Mouse (Mus musculus): ENCODE results near the gene 1520401A03Rik. TPM values are rescaled to one million over a fixed set of nuclear protein-coding genes. Genes with fewer than 3 reads are reported as not detected.
A peak's percentile ranks its signal among the peaks of the same experiment; 100 is the strongest.

1520401A03Rik gene
- polyA plus RNA-seq, 1 experiment from 2014 or later = 0.61 TPM

DNA sequence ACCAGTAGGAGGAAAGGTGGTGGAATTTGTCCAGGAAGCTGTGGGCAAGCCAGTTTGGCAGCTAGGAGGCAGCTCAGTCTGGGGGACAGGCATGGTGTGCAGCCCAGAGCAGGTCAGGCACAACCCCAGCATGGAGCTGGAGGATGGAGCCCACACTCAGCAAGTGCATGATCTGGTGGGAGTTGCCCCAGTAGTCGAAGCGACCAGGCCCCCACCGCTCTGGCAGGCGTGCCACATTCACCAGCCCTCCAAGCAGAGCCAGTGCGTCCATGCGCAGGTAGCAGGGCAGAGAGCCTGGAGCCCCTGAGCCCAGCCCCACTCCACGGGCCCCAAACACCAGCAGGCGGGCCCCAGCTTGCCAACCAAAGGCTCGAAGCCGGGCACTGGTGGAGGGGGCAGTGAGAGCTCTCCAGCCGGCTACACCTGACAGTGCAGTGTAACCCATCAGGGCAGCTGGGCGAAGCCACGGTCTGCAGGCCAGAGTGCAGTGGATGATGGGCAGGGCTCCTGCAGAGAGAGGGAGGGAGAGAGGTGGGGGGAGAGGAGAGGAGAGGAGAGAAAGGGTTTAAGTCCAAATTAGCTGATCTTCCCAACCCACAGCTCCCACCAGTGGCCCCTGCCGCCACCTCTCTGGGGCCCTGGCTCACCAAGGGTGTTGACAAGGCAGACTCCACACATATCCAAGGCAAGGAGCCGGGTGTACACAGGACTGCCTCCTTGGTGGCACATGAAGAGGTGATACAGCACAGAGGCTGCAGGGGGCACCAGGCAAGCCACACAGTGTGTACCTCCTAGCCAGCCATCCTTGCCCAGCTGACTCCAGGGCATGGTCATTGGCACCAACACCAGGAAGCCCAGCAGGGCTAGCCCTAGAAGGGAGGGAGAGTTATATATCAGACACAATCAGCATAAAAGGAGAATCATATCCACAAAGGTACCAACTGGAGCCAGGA, 15.2 kb upstream of the 1520401A03Rik start:
- no peak overlapping the region for H3K4me2 ChIP-seq (replicated peaks; ENCODE audit: low read depth, low read length)
- H3K36me3 ChIP-seq (ENCODE audit: insufficient read depth, low read length) = peaks cover 24% of the 10 kb centered on the region
- ATAC-seq (ENCODE audit: low FRiP score, low TSS enrichment) = no peak
- 0 out of 2 replicates have a peak overlapping the region, but pooled peaks have one; percentile 14 for H3K9ac ChIP-seq (replicated peaks; ENCODE audit: low read length)
- H3K27me3 ChIP-seq (ENCODE audit: insufficient read depth, low read length) = peaks cover 22% of the 10 kb centered on the region
- WGBS = 62% methylated on average over 15 of the region's 15 CpGs
- H3K4me3 ChIP-seq (ENCODE audit: low read length) = no peak overlapping the region
- peaks cover 29% of the 10 kb centered on the region for H3K4me1 ChIP-seq (ENCODE audit: insufficient read depth, low read length)
- no peaks in the 10 kb centered on the region for H3K9me3 ChIP-seq (ENCODE audit: low read length)
- no peak overlapping the region for H3K27ac ChIP-seq (ENCODE audit: low read length)

DNA sequence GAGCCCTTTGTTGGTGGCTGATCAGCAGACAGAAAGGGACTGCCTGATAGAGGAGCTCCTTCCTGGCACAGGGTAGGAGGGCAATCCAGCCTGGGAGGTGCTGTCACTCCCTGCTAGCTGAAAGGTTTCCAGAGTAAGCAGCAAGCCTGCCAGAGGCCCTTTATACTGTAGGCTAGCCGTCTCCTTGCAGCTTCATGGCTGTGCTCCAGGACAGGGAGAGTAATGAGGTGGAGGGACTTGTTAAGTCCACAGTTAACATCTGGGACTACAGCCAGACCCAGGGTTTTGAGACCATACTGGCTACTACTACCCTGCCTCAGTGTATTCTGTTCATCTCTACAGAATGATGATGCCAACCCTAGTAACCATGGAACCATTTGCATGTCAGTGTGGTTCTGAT, 11.8 kb upstream of the 1520401A03Rik start:
- H3K4me3 ChIP-seq (ENCODE audit: low read length) = no peak overlapping the region
- no peak overlapping the region for H3K9ac ChIP-seq (replicated peaks; ENCODE audit: low read length)
- no peaks in the 10 kb centered on the region for H3K9me3 ChIP-seq (ENCODE audit: low read length)
- H3K4me1 ChIP-seq (ENCODE audit: insufficient read depth, low read length) = peaks cover 15% of the 10 kb centered on the region
- peaks cover 24% of the 10 kb centered on the region for H3K36me3 ChIP-seq (ENCODE audit: insufficient read depth, low read length)
- no peak overlapping the region for H3K27ac ChIP-seq (ENCODE audit: low read length)
- WGBS = 59% methylated on average over 1 of the region's 1 CpGs
- H3K4me2 ChIP-seq (replicated peaks; ENCODE audit: low read depth, low read length) = no peak overlapping the region
- ATAC-seq (ENCODE audit: low FRiP score, low TSS enrichment) = no peak
- H3K27me3 ChIP-seq (ENCODE audit: insufficient read depth, low read length) = no peaks in the 10 kb centered on the region

DNA sequence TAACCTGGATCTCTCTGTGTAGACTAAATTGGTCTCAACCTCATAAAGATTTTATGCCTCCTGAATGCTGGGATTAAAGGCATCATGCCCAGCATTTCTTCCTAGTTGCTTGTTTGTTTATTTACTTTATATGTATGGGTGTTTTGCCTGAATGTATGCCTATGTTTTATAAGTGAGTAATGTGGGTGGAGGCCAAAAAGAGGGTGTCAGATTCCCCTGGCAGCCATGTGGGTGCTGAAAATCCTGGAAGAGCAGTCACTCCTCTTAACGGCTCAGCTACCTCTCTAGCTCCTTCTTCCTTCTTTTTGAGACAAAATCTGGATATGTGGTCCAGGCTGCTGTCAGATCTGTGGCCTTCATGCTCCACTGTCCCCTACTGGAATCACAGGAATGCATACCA, 7.9 kb upstream of the 1520401A03Rik start:
- Histone ChIP-seq H3K9ac (replicated peaks; ENCODE audit: low read length) (no peak overlapping the region), H3K27ac (ENCODE audit: low read length) (no peak overlapping the region), H3K4me3 (ENCODE audit: low read length) (no peak overlapping the region), H3K9me3 (ENCODE audit: low read length) (no peaks in the 10 kb centered on the region), H3K4me1 (ENCODE audit: insufficient read depth, low read length) (peaks cover 10% of the 10 kb centered on the region), H3K27me3 (ENCODE audit: insufficient read depth, low read length) (no peaks in the 10 kb centered on the region), H3K36me3 (ENCODE audit: insufficient read depth, low read length) (peaks cover 13% of the 10 kb centered on the region), H3K4me2 (replicated peaks; ENCODE audit: low read depth, low read length) (no peak overlapping the region)
- WGBS = 15% methylated on average over 1 of the region's 1 CpGs
- no peak for ATAC-seq (ENCODE audit: low FRiP score, low TSS enrichment)

DNA sequence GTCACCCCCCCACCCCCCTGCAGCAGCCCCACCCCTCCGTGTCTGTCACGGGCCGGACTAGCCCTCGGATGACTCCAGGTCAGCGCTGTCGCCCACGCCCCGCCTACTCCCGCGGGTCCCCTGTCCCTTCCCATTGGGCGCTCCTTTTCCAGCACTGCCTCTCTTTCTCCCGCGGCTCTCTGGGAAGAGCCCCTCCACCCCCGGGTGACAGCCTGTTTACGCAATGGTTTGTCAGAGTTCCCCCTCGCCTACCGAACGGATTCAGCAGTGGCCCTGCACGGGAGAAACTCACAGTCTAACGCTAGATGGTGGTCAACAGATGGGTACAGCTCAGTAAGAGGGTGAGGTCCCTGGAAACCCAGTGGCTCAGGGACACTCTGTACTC, 4.2 kb upstream of the 1520401A03Rik start:
- Histone ChIP-seq H3K4me2 (replicated peaks; ENCODE audit: low read depth, low read length) (peak overlapping the region; percentile 59), H3K4me3 (ENCODE audit: low read length) (peak overlapping the region; percentile 84), H3K4me1 (ENCODE audit: insufficient read depth, low read length) (peaks cover 12% of the 10 kb centered on the region), H3K9me3 (ENCODE audit: low read length) (no peaks in the 10 kb centered on the region), H3K27me3 (ENCODE audit: insufficient read depth, low read length) (no peaks in the 10 kb centered on the region), H3K27ac (ENCODE audit: low read length) (peak overlapping the region; percentile 90), H3K9ac (replicated peaks; ENCODE audit: low read length) (peak overlapping the region; percentile 86), H3K36me3 (ENCODE audit: insufficient read depth, low read length) (no peaks in the 10 kb centered on the region)
- peak; percentile 94 for ATAC-seq (ENCODE audit: low FRiP score, low TSS enrichment)
- WGBS = 1% methylated on average over 16 of the region's 20 CpGs

DNA sequence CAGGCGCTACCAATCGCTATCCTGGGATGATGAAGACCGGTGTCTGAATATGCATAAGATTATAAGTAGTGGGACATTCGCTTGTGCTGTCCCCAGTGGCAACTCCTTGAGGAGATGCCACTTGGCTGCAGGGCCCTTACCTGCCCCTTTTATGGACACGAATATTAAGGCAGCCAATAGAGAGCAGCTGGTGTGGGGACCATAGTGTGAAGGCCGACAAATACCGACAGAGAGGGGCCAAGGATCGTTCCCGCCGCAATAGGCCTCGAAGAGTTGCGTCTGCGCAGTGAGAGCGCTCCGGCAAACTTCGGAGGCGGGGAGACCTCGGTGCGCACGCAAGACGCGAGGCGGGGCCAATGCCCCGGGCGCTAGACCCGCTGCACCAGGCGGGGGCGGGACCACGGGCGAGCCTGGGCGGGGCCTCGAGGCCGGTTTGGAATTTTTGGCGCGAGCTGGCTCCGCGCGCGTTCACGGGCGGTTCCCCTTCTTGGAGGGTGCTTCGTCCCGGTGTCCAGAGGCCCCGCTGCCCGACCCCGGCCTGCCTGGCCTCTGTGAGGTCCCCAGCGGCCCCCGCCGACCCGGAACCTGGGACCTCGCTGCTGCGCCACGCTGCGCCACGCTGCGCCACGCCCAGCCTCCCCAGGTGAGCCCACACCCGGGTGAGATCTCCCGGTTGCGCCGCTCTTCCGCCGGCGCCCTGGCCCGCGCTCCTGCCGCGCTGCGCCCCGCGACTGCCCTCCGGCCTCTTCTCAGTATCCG, 3.6 kb upstream of the 1520401A03Rik start, which contains the start of gene Pkmyt1:
Gene Pkmyt1 (plus strand): TSS at position 338 of the 759 bp plus-strand sequence.
- Histone ChIP-seq H3K9ac (replicated peaks; ENCODE audit: low read length) (peak within 1 kb of the TSS; percentile 86), H3K36me3 (ENCODE audit: insufficient read depth, low read length) (no peaks in the 10 kb centered on the region), H3K27ac (ENCODE audit: low read length) (peak within 1 kb of the TSS; percentile 90), H3K4me3 (ENCODE audit: low read length) (peak within 1 kb of the TSS; percentile 84), H3K27me3 (ENCODE audit: insufficient read depth, low read length) (no peaks in the 10 kb centered on the region), H3K4me1 (ENCODE audit: insufficient read depth, low read length) (peaks cover 12% of the 10 kb centered on the region), H3K9me3 (ENCODE audit: low read length) (no peaks in the 10 kb centered on the region), H3K4me2 (replicated peaks; ENCODE audit: low read depth, low read length) (peak within 1 kb of the TSS; percentile 59)
- WGBS = 1% methylated on average over 72 of the region's 73 CpGs
- ATAC-seq (ENCODE audit: low FRiP score, low TSS enrichment) = peak; percentile 93

DNA sequence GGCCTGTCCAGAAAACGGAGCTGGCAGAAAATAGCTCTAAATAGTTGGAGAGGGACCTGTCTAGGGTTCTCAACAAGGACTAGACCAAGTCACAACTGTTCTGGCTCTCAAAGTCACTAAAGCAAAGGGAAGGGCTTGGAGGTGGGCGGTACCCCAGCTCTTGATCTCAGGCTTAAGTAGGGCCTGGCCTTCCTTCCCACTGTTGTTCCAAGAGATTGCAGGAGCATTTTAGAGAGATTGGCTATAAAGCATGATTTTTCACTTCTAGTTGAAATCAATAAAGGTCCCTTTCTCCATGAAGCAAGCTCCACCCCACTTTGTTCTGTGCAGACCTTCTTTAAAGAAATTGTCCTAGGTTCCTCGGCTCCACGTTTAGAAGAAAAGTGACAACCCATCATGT, 2.9 kb upstream of the 1520401A03Rik start:
- ATAC-seq (ENCODE audit: low FRiP score, low TSS enrichment) = no peak
- H3K4me3 ChIP-seq (ENCODE audit: low read length) = peak overlapping the region; percentile 84
- H3K27ac ChIP-seq (ENCODE audit: low read length) = no peak overlapping the region; the same call in 1 of the 2 replicates
- 47% methylated on average over 4 of the region's 4 CpGs for WGBS
- H3K4me1 ChIP-seq (ENCODE audit: insufficient read depth, low read length) = peaks cover 12% of the 10 kb centered on the region
- no peaks in the 10 kb centered on the region for H3K27me3 ChIP-seq (ENCODE audit: insufficient read depth, low read length)
- no peaks in the 10 kb centered on the region for H3K9me3 ChIP-seq (ENCODE audit: low read length)
- H3K36me3 ChIP-seq (ENCODE audit: insufficient read depth, low read length) = no peaks in the 10 kb centered on the region
- peak overlapping the region; percentile 59 for H3K4me2 ChIP-seq (replicated peaks; ENCODE audit: low read depth, low read length)
- peak overlapping the region; percentile 73 for H3K9ac ChIP-seq (replicated peaks; ENCODE audit: low read length)

DNA sequence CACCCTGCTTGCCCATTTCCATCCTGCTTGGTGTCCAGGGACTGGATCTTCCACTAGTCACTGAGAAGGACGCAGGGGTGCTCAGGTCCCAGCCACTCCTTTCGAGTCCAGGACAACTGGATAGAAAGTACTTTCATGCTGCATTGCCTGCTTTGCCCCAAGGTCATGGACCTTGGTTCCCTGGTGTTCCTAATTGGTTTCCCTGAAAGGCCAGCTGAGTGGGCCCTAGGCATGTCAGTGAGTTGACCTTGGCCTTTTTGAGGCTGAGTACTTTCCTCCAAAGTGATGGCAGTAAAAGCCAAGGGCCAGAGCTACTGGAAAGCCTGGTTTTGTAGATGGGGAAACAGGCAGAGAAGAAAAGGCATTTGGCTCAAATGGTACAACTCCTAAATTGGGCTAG, 697 bp downstream of the 1520401A03Rik start:
- Histone ChIP-seq H3K27ac (ENCODE audit: low read length) (no peak overlapping the region), H3K36me3 (ENCODE audit: insufficient read depth, low read length) (no peaks in the 10 kb centered on the region), H3K4me1 (ENCODE audit: insufficient read depth, low read length) (peaks cover 6% of the 10 kb centered on the region), H3K9me3 (ENCODE audit: low read length) (no peaks in the 10 kb centered on the region), H3K4me3 (ENCODE audit: low read length) (no peak overlapping the region), H3K27me3 (ENCODE audit: insufficient read depth, low read length) (no peaks in the 10 kb centered on the region), H3K9ac (replicated peaks; ENCODE audit: low read length) (no peak overlapping the region), H3K4me2 (replicated peaks; ENCODE audit: low read depth, low read length) (no peak overlapping the region)
- no peak for ATAC-seq (ENCODE audit: low FRiP score, low TSS enrichment)
- 84% methylated on average over 2 of the region's 2 CpGs for WGBS

DNA sequence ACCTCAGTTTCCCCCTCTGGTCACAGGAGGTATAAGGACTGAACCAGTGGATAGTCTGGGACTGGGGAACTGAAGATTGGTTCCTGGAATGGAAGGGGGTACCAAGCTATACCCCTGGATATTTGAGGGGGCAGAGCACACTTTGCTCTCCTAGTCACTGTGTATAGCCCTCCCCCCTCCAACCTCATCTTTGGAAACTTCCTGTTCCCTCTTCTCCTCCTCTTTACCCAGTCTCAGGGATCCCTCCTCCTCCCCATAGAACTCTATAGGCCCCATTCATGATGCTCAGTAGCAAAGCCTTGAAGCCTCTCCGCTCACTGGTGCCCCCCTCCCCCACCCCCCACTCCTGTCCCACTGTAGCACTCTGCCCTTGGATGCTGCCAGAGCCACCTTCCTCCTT, 3.1 kb downstream of the 1520401A03Rik start:
- WGBS = 38% methylated on average over 1 of the region's 1 CpGs
- Histone ChIP-seq H3K4me2 (replicated peaks; ENCODE audit: low read depth, low read length) (no peak overlapping the region), H3K9me3 (ENCODE audit: low read length) (no peaks in the 10 kb centered on the region), H3K27ac (ENCODE audit: low read length) (no peak overlapping the region), H3K27me3 (ENCODE audit: insufficient read depth, low read length) (no peaks in the 10 kb centered on the region), H3K9ac (replicated peaks; ENCODE audit: low read length) (no peak overlapping the region), H3K36me3 (ENCODE audit: insufficient read depth, low read length) (no peaks in the 10 kb centered on the region), H3K4me1 (ENCODE audit: insufficient read depth, low read length) (no peaks in the 10 kb centered on the region), H3K4me3 (ENCODE audit: low read length) (no peak overlapping the region)
- ATAC-seq (ENCODE audit: low FRiP score, low TSS enrichment) = no peak

DNA sequence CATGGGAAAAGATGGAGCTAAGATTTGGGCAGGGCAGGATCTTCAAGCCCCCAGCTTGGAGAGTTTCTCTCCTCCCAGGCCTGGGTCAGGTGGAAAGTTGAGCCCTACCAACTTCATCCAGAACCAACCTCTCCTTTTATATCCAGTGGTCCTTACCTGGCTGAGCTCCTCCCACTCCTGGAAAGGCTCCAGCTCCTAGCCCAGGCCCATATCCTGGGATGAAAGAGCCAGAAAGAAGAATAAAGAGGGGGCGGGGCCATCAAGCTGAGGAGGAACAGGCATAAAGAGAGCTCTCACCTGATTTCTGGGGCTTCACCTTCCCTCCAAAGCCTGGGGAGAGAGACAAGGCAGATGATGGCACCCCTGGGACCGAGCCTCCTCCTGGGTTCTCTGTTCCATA, 5.6 kb downstream of the 1520401A03Rik start:
- H3K4me3 ChIP-seq (ENCODE audit: low read length) = no peak overlapping the region
- H3K27me3 ChIP-seq (ENCODE audit: insufficient read depth, low read length) = no peaks in the 10 kb centered on the region
- no peaks in the 10 kb centered on the region for H3K9me3 ChIP-seq (ENCODE audit: low read length)
- H3K27ac ChIP-seq (ENCODE audit: low read length) = no peak overlapping the region
- no peaks in the 10 kb centered on the region for H3K36me3 ChIP-seq (ENCODE audit: insufficient read depth, low read length)
- H3K9ac ChIP-seq (replicated peaks; ENCODE audit: low read length) = no peak overlapping the region
- H3K4me2 ChIP-seq (replicated peaks; ENCODE audit: low read depth, low read length) = no peak overlapping the region
- 61% methylated on average over 2 of the region's 2 CpGs for WGBS
- ATAC-seq (ENCODE audit: low FRiP score, low TSS enrichment) = no peak; the same call in 1 of the 2 replicates
- no peaks in the 10 kb centered on the region for H3K4me1 ChIP-seq (ENCODE audit: insufficient read depth, low read length)

Data from kidney, embryonic 16.5 days (tissue).